Mouse (Mus musculus) lung, postnatal 0 days (tissue): ENCODE measurements around the gene Picalm.

Experiments
- CTCF ChIP-seq: IDR thresholded peaks from 2 replicates; pipeline ENCODE4 v1.5.1; 2016; ENCODE audit warnings: antibody characterized with exemption, mild to moderate bottlenecking
- EP300 ChIP-seq: IDR thresholded peaks from 2 replicates; pipeline ENCODE4 v1.6.1; 2016; ENCODE audit warnings: antibody characterized with exemption, mild to moderate bottlenecking, control low read depth

- TF ChIP-seq CTCF, result no peak
- no peak for TF ChIP-seq EP300
Measured at GRCm38 (mm10) chr7:90261902-90262599, 132.0 kb downstream of the Picalm start.
